Mouse (Mus musculus) adrenal gland, adult 2 months (tissue): ENCODE results near the gene Sh2d1b1. TPM values are rescaled to one million over a fixed set of nuclear protein-coding genes. Genes with fewer than 3 reads are reported as not detected.

Source experiments
- DNase-seq: peaks from one replicate; pipeline ENCODE4 v3.0.0; 2021
- polyA plus RNA-seq: library from polyadenylated mRNA; depleted of rRNA; stranded (reverse); fragments of >200 nt; gene quantifications from 2 replicates; pipeline ENCODE4 v1.2.3, GENCODE M21; 2012; rRNA removed
- total RNA-seq, 2 experiments: library from RNA; stranded (reverse); gene quantifications; 2 replicates each; pipeline ENCODE4 v1.2.3; 2021

Gene Sh2d1b1
- total and polyA plus RNA-seq, 3 experiments = 0.16 to 0.69 (median 0.55) TPM

GRCm38 (mm10) chr1:170324312-170324711 lies 47.2 kb downstream of the Sh2d1b1 start:
- DNase-seq = no peak

GRCm38 (mm10) chr1:170325277-170325676 lies 48.2 kb downstream of the Sh2d1b1 start:
- no peak for DNase-seq

DNA sequence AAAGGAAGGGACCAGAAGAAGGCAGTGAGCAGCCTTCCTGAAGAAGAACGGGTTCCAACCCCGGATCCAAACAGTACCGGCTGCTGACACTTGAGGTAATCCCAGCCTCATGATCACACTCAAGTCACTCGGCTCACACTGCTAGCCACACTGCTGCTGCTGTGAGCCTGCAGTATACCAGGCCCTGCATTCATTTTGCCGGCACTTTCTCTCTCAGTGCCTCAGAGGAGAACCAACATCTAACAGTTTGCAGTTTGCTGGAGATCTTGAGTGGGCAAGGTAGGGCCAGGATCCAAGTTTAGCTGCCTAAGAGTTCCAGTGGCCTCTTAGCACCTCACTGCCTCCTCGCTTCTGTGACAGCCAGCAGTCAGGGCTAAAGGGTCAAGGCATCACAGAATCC lies 54.8 kb downstream of the Sh2d1b1 start:
- DNase-seq = no peak

- no peak for DNase-seq
Measured at GRCm38 (mm10) chr1:170332775-170333174, 55.7 kb downstream of the Sh2d1b1 start.

Other genes with a start within 250 kb of the Sh2d1b1 start
- 10 to 100 TPM; 17.2 to 23.0 TPM for gene Ddr2, start 166.6 kb upstream of the Sh2d1b1 start, total RNA-seq
- 2.7 and 3.3 TPM in 2 replicates for gene Ddr2, start 166.6 kb upstream of the Sh2d1b1 start, polyA plus RNA-seq
- 10 to 100 TPM; 42.3 to 47.2 TPM for gene Uap1, start 102.4 kb upstream of the Sh2d1b1 start, total RNA-seq
- 7.0 and 7.5 TPM in 2 replicates for gene Uap1, start 102.4 kb upstream of the Sh2d1b1 start, polyA plus RNA-seq
- 10 to 100 TPM; 60.6 to 65.4 TPM for gene Uhmk1, start 61.9 kb upstream of the Sh2d1b1 start, total RNA-seq
- gene Uhmk1, start 61.9 kb upstream of the Sh2d1b1 start, polyA plus RNA-seq = 8.0 and 8.3 TPM in 2 replicates
- not detected for gene Sh2d1b2, start 44.6 kb upstream of the Sh2d1b1 start, total RNA-seq
- gene Sh2d1b2, start 44.6 kb upstream of the Sh2d1b1 start, polyA plus RNA-seq = not detected in 2 replicates
- 1 to 10 TPM; 9.5 to 9.6 TPM for gene Gm7694, start 29.0 kb downstream of the Sh2d1b1 start, total RNA-seq
- 5.3 and 7.5 TPM in 2 replicates for gene Gm7694, start 29.0 kb downstream of the Sh2d1b1 start, polyA plus RNA-seq
- gene Spata46, start 31.5 kb downstream of the Sh2d1b1 start, total RNA-seq = not detected
- gene Spata46, start 31.5 kb downstream of the Sh2d1b1 start, polyA plus RNA-seq = not detected in 2 replicates